Mouse (Mus musculus): Measurements from ENCODE around the gene Olfr94. TPM values are rescaled to one million over a fixed set of nuclear protein-coding genes. Genes with fewer than 3 reads are reported as not detected.

The Olfr94 gene
- total RNA-seq, 1 experiment, result not detected

DNA sequence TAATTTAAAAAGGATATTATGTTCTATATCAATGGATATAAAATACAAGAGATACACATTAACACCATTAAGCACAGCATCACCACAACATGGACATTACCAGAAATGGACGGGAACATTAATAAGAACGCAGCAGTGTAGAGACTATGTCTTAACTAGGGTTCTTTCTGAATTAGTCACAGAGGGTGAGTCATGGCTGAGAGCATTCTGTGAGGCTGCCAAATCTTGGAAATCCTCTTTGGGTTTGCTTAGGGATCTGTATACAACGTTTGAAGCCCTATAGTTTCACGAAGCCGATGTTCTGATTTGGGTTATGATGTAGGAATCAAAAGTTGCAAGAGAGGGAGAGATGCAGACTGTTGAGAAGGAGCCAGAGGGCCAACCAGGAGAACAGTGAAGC lies 6.0 kb downstream of the Olfr94 start:
- Histone ChIP-seq H3K27ac (ENCODE audit: insufficient read depth, low read depth, low read length, poor library complexity, severe bottlenecking) (no peak overlapping the region), H3K4me1 (ENCODE audit: control insufficient read depth in 2 of 2, insufficient read depth in 2 of 2, low read length in 2 of 2, poor library complexity in 1 of 2) (peaks cover 1 to 4% of the 10 kb centered on the region in 2 experiments; a peak in 1 of 4 replicates), H3K9me3 (ENCODE audit: control insufficient read depth, insufficient read depth, low read depth, low read length) (no peaks in the 10 kb centered on the region), H3K36me3 (ENCODE audit: control insufficient read depth, insufficient read depth, low read length, poor library complexity, severe bottlenecking) (no peaks in the 10 kb centered on the region), H3K4me3 (ENCODE audit: insufficient read depth in 1 of 2, low read depth in 1 of 2, low read length in 2 of 2, poor library complexity in 1 of 2, severe bottlenecking in 1 of 2) (no peak overlapping the region), H3K9ac (ENCODE audit: insufficient read depth, low read depth, low read length, poor library complexity, severe bottlenecking) (no peak overlapping the region)
- in situ Hi-C loops (cut with MboI; ENCODE audit: low sequenced_read_pairs in 2 of 2, unreplicated experiment in 2 of 2), result no loop called here
- no peak for DNase-seq (ENCODE audit: low read depth, low spot score)
- no peak for TF ChIP-seq CHD2 (IDR thresholded peaks at IDR 0.05; ENCODE audit: low read depth, low read length)
- TF ChIP-seq ZC3H11A (IDR thresholded peaks at IDR 0.05; ENCODE audit: borderline replicate concordance, low read depth, low read length), result no peak
- TF ChIP-seq MAFK (IDR thresholded peaks at IDR 0.05; ENCODE audit: insufficient read depth, low read depth, low read length), result no peak
- no peak for TF ChIP-seq HCFC1 (IDR thresholded peaks at IDR 0.05; ENCODE audit: borderline replicate concordance, insufficient read depth, low read length)
- TF ChIP-seq ZNF384 (IDR thresholded peaks at IDR 0.05; ENCODE audit: low read depth, low read length), result no peak

DNA sequence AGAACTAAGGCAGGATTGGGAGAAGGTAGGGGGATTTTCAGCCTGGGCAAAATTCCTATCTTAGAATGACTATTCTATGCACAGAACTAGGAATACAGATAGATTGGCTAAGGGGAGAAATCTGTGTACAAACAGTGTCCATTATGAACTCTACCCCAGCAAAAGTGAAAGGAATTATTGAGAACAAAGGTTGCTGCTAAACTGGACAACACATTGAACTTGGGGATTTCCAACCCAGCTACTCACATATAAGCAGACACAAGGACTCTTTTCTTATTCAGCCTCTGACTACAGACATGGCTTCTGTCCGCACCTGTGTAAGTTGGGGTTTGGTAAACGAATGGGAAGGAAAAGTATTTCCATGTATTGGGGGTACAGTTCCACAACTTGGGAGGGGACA lies 7.1 kb downstream of the Olfr94 start, which contains the start of gene Ubd:
TSS of gene Ubd (plus strand) at position 237 of the 400 bp plus-strand sequence.
- Histone ChIP-seq H3K9ac (ENCODE audit: insufficient read depth, low read depth, low read length, poor library complexity, severe bottlenecking) (no peak within 1 kb of the TSS), H3K36me3 (ENCODE audit: control insufficient read depth, insufficient read depth, low read length, poor library complexity, severe bottlenecking) (no peaks in the 10 kb centered on the region), H3K9me3 (ENCODE audit: control insufficient read depth, insufficient read depth, low read depth, low read length) (no peaks in the 10 kb centered on the region), H3K27ac (ENCODE audit: insufficient read depth, low read depth, low read length, poor library complexity, severe bottlenecking) (no peak within 1 kb of the TSS), H3K4me1 (ENCODE audit: control insufficient read depth in 2 of 2, insufficient read depth in 2 of 2, low read length in 2 of 2, poor library complexity in 1 of 2) (peaks cover 1 to 4% of the 10 kb centered on the region in 2 experiments; a peak in 1 of 4 replicates), H3K4me3 (ENCODE audit: insufficient read depth in 1 of 2, low read depth in 1 of 2, low read length in 2 of 2, poor library complexity in 1 of 2, severe bottlenecking in 1 of 2) (no peak within 1 kb of the TSS)
- in situ Hi-C loops (cut with MboI; ENCODE audit: low sequenced_read_pairs in 2 of 2, unreplicated experiment in 2 of 2), result no loop called here
- TF ChIP-seq HCFC1 (IDR thresholded peaks at IDR 0.05; ENCODE audit: borderline replicate concordance, insufficient read depth, low read length), result no peak
- no peak for TF ChIP-seq MAFK (IDR thresholded peaks at IDR 0.05; ENCODE audit: insufficient read depth, low read depth, low read length)
- no peak for TF ChIP-seq ZC3H11A (IDR thresholded peaks at IDR 0.05; ENCODE audit: borderline replicate concordance, low read depth, low read length)
- no peak for TF ChIP-seq ZNF384 (IDR thresholded peaks at IDR 0.05; ENCODE audit: low read depth, low read length)
- no peak for TF ChIP-seq CHD2 (IDR thresholded peaks at IDR 0.05; ENCODE audit: low read depth, low read length)
- DNase-seq (ENCODE audit: low read depth, low spot score), result no peak

DNA sequence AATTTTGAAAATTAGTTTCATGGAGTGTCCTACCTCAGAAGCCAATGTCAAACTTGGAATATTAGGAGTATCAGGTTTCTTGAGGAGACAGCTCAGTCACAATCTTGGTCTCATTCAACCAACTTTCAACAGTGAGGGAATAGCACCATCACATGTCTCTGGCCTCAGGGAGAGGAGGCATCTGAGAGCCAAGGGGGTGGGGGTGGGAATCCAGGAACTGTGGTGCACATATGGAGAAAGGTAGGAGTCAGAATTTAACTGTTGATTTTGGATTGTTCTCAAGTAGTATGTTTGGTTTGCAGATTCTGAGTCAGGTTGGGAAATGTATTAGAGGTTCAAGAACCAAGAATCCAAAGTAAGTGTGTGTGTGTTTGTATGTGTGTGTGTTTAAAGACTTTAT lies 7.8 kb downstream of the Olfr94 start:
- TF ChIP-seq CHD2 (IDR thresholded peaks at IDR 0.05; ENCODE audit: low read depth, low read length) (no peak), ZC3H11A (IDR thresholded peaks at IDR 0.05; ENCODE audit: borderline replicate concordance, low read depth, low read length) (no peak), ZNF384 (IDR thresholded peaks at IDR 0.05; ENCODE audit: low read depth, low read length) (no peak), HCFC1 (IDR thresholded peaks at IDR 0.05; ENCODE audit: borderline replicate concordance, insufficient read depth, low read length) (no peak)
- Histone ChIP-seq H3K4me1 (ENCODE audit: control insufficient read depth in 2 of 2, insufficient read depth in 2 of 2, low read length in 2 of 2, poor library complexity in 1 of 2) (peaks cover 1 to 4% of the 10 kb centered on the region in 2 experiments; a peak in 1 of 4 replicates), H3K27ac (ENCODE audit: insufficient read depth, low read depth, low read length, poor library complexity, severe bottlenecking) (no peak overlapping the region), H3K36me3 (ENCODE audit: control insufficient read depth, insufficient read depth, low read length, poor library complexity, severe bottlenecking) (no peaks in the 10 kb centered on the region), H3K9ac (ENCODE audit: insufficient read depth, low read depth, low read length, poor library complexity, severe bottlenecking) (no peak overlapping the region), H3K4me3 (ENCODE audit: insufficient read depth in 1 of 2, low read depth in 1 of 2, low read length in 2 of 2, poor library complexity in 1 of 2, severe bottlenecking in 1 of 2) (no peak overlapping the region), H3K9me3 (ENCODE audit: control insufficient read depth, insufficient read depth, low read depth, low read length) (no peaks in the 10 kb centered on the region)
- in situ Hi-C loops (cut with MboI; ENCODE audit: low sequenced_read_pairs in 2 of 2, unreplicated experiment in 2 of 2), result no loop called here
- DNase-seq (ENCODE audit: low read depth, low spot score), result no peak

DNA sequence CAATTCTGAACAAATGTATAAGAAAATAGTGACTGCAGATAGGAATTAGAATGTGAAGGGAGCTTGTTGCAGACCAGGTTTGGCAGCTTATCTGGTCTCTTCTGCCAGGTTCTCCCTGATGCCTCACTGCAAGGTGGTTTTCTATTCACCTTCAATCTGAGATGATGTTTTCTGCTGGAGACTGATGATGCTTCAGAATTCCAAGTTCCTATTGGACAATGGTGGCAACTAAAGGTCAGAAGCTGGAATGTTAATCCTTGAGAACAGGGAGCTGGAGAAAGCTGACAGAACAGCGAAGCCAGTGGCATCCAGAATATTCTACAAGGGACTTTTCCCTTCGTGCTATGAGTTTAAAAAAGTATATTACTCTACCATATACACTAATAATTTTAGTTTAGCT lies 10.1 kb downstream of the Olfr94 start:
- Histone ChIP-seq H3K4me3 (ENCODE audit: insufficient read depth in 1 of 2, low read depth in 1 of 2, low read length in 2 of 2, poor library complexity in 1 of 2, severe bottlenecking in 1 of 2) (no peak overlapping the region), H3K9me3 (ENCODE audit: control insufficient read depth, insufficient read depth, low read depth, low read length) (no peaks in the 10 kb centered on the region), H3K27ac (ENCODE audit: insufficient read depth, low read depth, low read length, poor library complexity, severe bottlenecking) (no peak overlapping the region), H3K4me1 (ENCODE audit: control insufficient read depth in 2 of 2, insufficient read depth in 2 of 2, low read length in 2 of 2, poor library complexity in 1 of 2) (no peaks in the 10 kb centered on the region), H3K36me3 (ENCODE audit: control insufficient read depth, insufficient read depth, low read length, poor library complexity, severe bottlenecking) (no peaks in the 10 kb centered on the region), H3K9ac (ENCODE audit: insufficient read depth, low read depth, low read length, poor library complexity, severe bottlenecking) (no peak overlapping the region)
- no peak for TF ChIP-seq ZNF384 (IDR thresholded peaks at IDR 0.05; ENCODE audit: low read depth, low read length)
- peak; percentile 91 for TF ChIP-seq CHD2 (IDR thresholded peaks at IDR 0.05; ENCODE audit: low read depth, low read length)
- no peak for TF ChIP-seq ZC3H11A (IDR thresholded peaks at IDR 0.05; ENCODE audit: borderline replicate concordance, low read depth, low read length)
- no peak for TF ChIP-seq MAFK (IDR thresholded peaks at IDR 0.05; ENCODE audit: insufficient read depth, low read depth, low read length)
- TF ChIP-seq HCFC1 (IDR thresholded peaks at IDR 0.05; ENCODE audit: borderline replicate concordance, insufficient read depth, low read length), result no peak
- peak; percentile 70 for DNase-seq (ENCODE audit: low read depth, low spot score)
- in situ Hi-C loops (cut with MboI; ENCODE audit: low sequenced_read_pairs in 2 of 2, unreplicated experiment in 2 of 2), result no loop called here

DNA sequence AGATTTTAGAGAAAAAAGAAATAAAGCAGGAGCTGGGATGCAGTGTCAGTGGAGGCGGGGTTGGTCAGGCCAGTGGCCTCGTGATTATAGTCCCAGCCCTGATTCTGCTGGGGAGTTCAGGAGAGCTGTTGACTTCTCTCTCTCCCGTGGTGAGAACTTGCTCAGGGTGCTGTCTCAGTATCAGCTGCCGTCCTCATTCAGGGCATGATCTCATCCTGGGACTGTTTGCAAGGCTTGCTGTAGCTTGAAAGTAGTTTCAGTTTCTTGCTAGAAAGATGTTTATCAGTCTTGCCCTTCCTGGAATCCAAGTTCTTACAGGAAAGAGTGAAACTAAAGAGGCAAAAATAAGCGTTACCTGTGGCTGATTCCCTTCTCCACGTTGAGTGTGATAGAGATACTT lies 15.3 kb downstream of the Olfr94 start:
- Histone ChIP-seq H3K27ac (ENCODE audit: insufficient read depth, low read depth, low read length, poor library complexity, severe bottlenecking) (no peak overlapping the region), H3K4me3 (ENCODE audit: insufficient read depth in 1 of 2, low read depth in 1 of 2, low read length in 2 of 2, poor library complexity in 1 of 2, severe bottlenecking in 1 of 2) (no peak overlapping the region), H3K9me3 (ENCODE audit: control insufficient read depth, insufficient read depth, low read depth, low read length) (no peaks in the 10 kb centered on the region), H3K36me3 (ENCODE audit: control insufficient read depth, insufficient read depth, low read length, poor library complexity, severe bottlenecking) (no peaks in the 10 kb centered on the region), H3K4me1 (ENCODE audit: control insufficient read depth in 2 of 2, insufficient read depth in 2 of 2, low read length in 2 of 2, poor library complexity in 1 of 2) (no peaks in the 10 kb centered on the region), H3K9ac (ENCODE audit: insufficient read depth, low read depth, low read length, poor library complexity, severe bottlenecking) (no peak overlapping the region)
- in situ Hi-C loops (cut with MboI; ENCODE audit: low sequenced_read_pairs in 2 of 2, unreplicated experiment in 2 of 2), result no loop called here
- TF ChIP-seq CHD2 (IDR thresholded peaks at IDR 0.05; ENCODE audit: low read depth, low read length), result no peak
- TF ChIP-seq MAFK (IDR thresholded peaks at IDR 0.05; ENCODE audit: insufficient read depth, low read depth, low read length), result no peak
- TF ChIP-seq HCFC1 (IDR thresholded peaks at IDR 0.05; ENCODE audit: borderline replicate concordance, insufficient read depth, low read length), result no peak
- no peak for TF ChIP-seq ZC3H11A (IDR thresholded peaks at IDR 0.05; ENCODE audit: borderline replicate concordance, low read depth, low read length)
- TF ChIP-seq ZNF384 (IDR thresholded peaks at IDR 0.05; ENCODE audit: low read depth, low read length), result no peak
- DNase-seq (ENCODE audit: low read depth, low spot score), result no peak

Measured in ES-E14 (cell line).